Mouse (Mus musculus): ENCODE measurements around the gene Actn2. TPM values are rescaled to one million over a fixed set of nuclear protein-coding genes. Genes with fewer than 3 reads are reported as not detected.

The Actn2 gene
- polyA plus RNA-seq, 1 experiment from 2014 or later: 2.6 TPM

GRCm38 (mm10) chr13:12341447-12341846 is 887 bp upstream of the Actn2 start:
- H3K4me2 ChIP-seq (replicated peaks): peak overlapping the region; percentile 95; the same call in 1 of the 2 replicates

GRCm38 (mm10) chr13:12339446-12339845 is 1.1 kb downstream of the Actn2 start:
- H3K4me2 ChIP-seq (replicated peaks): no peak overlapping the region
- no peaks in the 10 kb centered on the region for H3K36me3 ChIP-seq
- H3K9ac ChIP-seq (replicated peaks): no peak overlapping the region
- no peaks in the 10 kb centered on the region for H3K9me3 ChIP-seq
- no peak for ATAC-seq (replicated peaks)
- no peak overlapping the region for H3K27ac ChIP-seq (replicated peaks)
- no peak overlapping the region for H3K4me3 ChIP-seq
- H3K4me1 ChIP-seq: peaks cover 4% of the 10 kb centered on the region
- H3K27me3 ChIP-seq: no peaks in the 10 kb centered on the region

More at GRCm38 (mm10) chr13:12341447-12341846, 887 bp upstream of the Actn2 start:
- Histone ChIP-seq H3K9ac (replicated peaks) (no peak overlapping the region), H3K27me3 (no peaks in the 10 kb centered on the region), H3K9me3 (no peaks in the 10 kb centered on the region), H3K27ac (replicated peaks) (no peak overlapping the region), H3K4me1 (peaks cover 4% of the 10 kb centered on the region), H3K36me3 (no peaks in the 10 kb centered on the region), H3K4me3 (no peak overlapping the region)
- WGBS: 59% methylated on average over 6 of the region's 6 CpGs
- no peak for ATAC-seq (replicated peaks)

GRCm38 (mm10) chr13:12337752-12338151 is 2.8 kb downstream of the Actn2 start:
- no peak for ATAC-seq (replicated peaks)
- peaks cover 4% of the 10 kb centered on the region for H3K4me1 ChIP-seq
- H3K4me3 ChIP-seq: no peak overlapping the region

GRCm38 (mm10) chr13:12334016-12334415 is 6.5 kb downstream of the Actn2 start:
- Histone ChIP-seq H3K9me3 (no peaks in the 10 kb centered on the region), H3K4me3 (no peak overlapping the region), H3K4me1 (no peaks in the 10 kb centered on the region), H3K27me3 (no peaks in the 10 kb centered on the region), H3K27ac (replicated peaks) (no peak overlapping the region), H3K9ac (replicated peaks) (no peak overlapping the region), H3K4me2 (replicated peaks) (no peak overlapping the region), H3K36me3 (no peaks in the 10 kb centered on the region)
- ATAC-seq (replicated peaks): no peak
- 76% methylated on average over 12 of the region's 12 CpGs for WGBS

More at GRCm38 (mm10) chr13:12337752-12338151, 2.8 kb downstream of the Actn2 start:
- no peaks in the 10 kb centered on the region for H3K9me3 ChIP-seq
- no peak overlapping the region for H3K9ac ChIP-seq (replicated peaks)
- no peak overlapping the region for H3K27ac ChIP-seq (replicated peaks)
- H3K4me2 ChIP-seq (replicated peaks): no peak overlapping the region
- 89% methylated on average over 7 of the region's 7 CpGs for WGBS
- H3K36me3 ChIP-seq: no peaks in the 10 kb centered on the region
- H3K27me3 ChIP-seq: no peaks in the 10 kb centered on the region

- Histone ChIP-seq H3K9ac (replicated peaks) (no peak overlapping the region), H3K9me3 (no peaks in the 10 kb centered on the region), H3K36me3 (no peaks in the 10 kb centered on the region), H3K27ac (replicated peaks) (no peak overlapping the region), H3K27me3 (no peaks in the 10 kb centered on the region), H3K4me1 (no peaks in the 10 kb centered on the region), H3K4me3 (no peak overlapping the region), H3K4me2 (replicated peaks) (no peak overlapping the region)
- ATAC-seq (replicated peaks): peak; percentile 23; the same call in 1 of the 2 replicates
- WGBS: 99% methylated on average over 5 of the region's 5 CpGs
Observed at GRCm38 (mm10) chr13:12331528-12331927, 9.0 kb downstream of the Actn2 start.

GRCm38 (mm10) chr13:12328392-12328791 is 12.2 kb downstream of the Actn2 start:
- no peaks in the 10 kb centered on the region for H3K27me3 ChIP-seq
- H3K9ac ChIP-seq (replicated peaks): no peak overlapping the region
- 90% methylated on average over 4 of the region's 4 CpGs for WGBS
- H3K9me3 ChIP-seq: no peaks in the 10 kb centered on the region
- no peaks in the 10 kb centered on the region for H3K36me3 ChIP-seq
- H3K4me3 ChIP-seq: no peak overlapping the region
- H3K4me2 ChIP-seq (replicated peaks): no peak overlapping the region
- ATAC-seq (replicated peaks): no peak
- H3K4me1 ChIP-seq: no peaks in the 10 kb centered on the region
- no peak overlapping the region for H3K27ac ChIP-seq (replicated peaks)

GRCm38 (mm10) chr13:12327577-12327976 is 13.0 kb downstream of the Actn2 start:
- no peak for ATAC-seq (replicated peaks)
- no peak overlapping the region for H3K9ac ChIP-seq (replicated peaks)
- 94% methylated on average over 6 of the region's 6 CpGs for WGBS
- no peaks in the 10 kb centered on the region for H3K36me3 ChIP-seq
- no peaks in the 10 kb centered on the region for H3K4me1 ChIP-seq
- H3K27me3 ChIP-seq: no peaks in the 10 kb centered on the region
- no peaks in the 10 kb centered on the region for H3K9me3 ChIP-seq
- H3K4me2 ChIP-seq (replicated peaks): no peak overlapping the region
- H3K27ac ChIP-seq (replicated peaks): no peak overlapping the region
- no peak overlapping the region for H3K4me3 ChIP-seq

GRCm38 (mm10) chr13:12323076-12323625 is 17.4 kb downstream of the Actn2 start:
- no peak overlapping the region for H3K27ac ChIP-seq (replicated peaks)
- H3K4me1 ChIP-seq: no peaks in the 10 kb centered on the region
- no peak for ATAC-seq (replicated peaks)
- WGBS: 90% methylated on average over 12 of the region's 12 CpGs
- no peak overlapping the region for H3K4me3 ChIP-seq
- H3K27me3 ChIP-seq: no peaks in the 10 kb centered on the region
- H3K9ac ChIP-seq (replicated peaks): no peak overlapping the region
- H3K4me2 ChIP-seq (replicated peaks): no peak overlapping the region
- H3K36me3 ChIP-seq: no peaks in the 10 kb centered on the region
- H3K9me3 ChIP-seq: no peaks in the 10 kb centered on the region

GRCm38 (mm10) chr13:12320148-12320547 is 20.4 kb downstream of the Actn2 start:
- Histone ChIP-seq H3K4me1 (no peaks in the 10 kb centered on the region), H3K4me3 (no peak overlapping the region), H3K4me2 (replicated peaks) (no peak overlapping the region), H3K27me3 (no peaks in the 10 kb centered on the region), H3K27ac (replicated peaks) (no peak overlapping the region), H3K36me3 (no peaks in the 10 kb centered on the region), H3K9ac (replicated peaks) (no peak overlapping the region), H3K9me3 (no peaks in the 10 kb centered on the region)
- ATAC-seq (replicated peaks): no peak
- WGBS: 78% methylated on average over 2 of the region's 2 CpGs

- no peaks in the 10 kb centered on the region for H3K27me3 ChIP-seq
- no peak for ATAC-seq (replicated peaks)
- WGBS: 85% methylated on average over 5 of the region's 5 CpGs
- H3K9me3 ChIP-seq: no peaks in the 10 kb centered on the region
- no peak overlapping the region for H3K9ac ChIP-seq (replicated peaks)
- H3K27ac ChIP-seq (replicated peaks): no peak overlapping the region
- H3K36me3 ChIP-seq: no peaks in the 10 kb centered on the region
- no peak overlapping the region for H3K4me3 ChIP-seq
- no peaks in the 10 kb centered on the region for H3K4me1 ChIP-seq
- no peak overlapping the region for H3K4me2 ChIP-seq (replicated peaks)
Observed at GRCm38 (mm10) chr13:12318017-12318416, 22.5 kb downstream of the Actn2 start.

- Histone ChIP-seq H3K27ac (replicated peaks) (no peak overlapping the region), H3K4me3 (no peak overlapping the region), H3K9me3 (no peaks in the 10 kb centered on the region), H3K4me1 (peaks cover 1% of the 10 kb centered on the region; the same call in 1 of the 2 replicates), H3K36me3 (no peaks in the 10 kb centered on the region), H3K4me2 (replicated peaks) (no peak overlapping the region), H3K27me3 (no peaks in the 10 kb centered on the region), H3K9ac (replicated peaks) (no peak overlapping the region)
- no peak for ATAC-seq (replicated peaks)
- 74% methylated on average over 6 of the region's 6 CpGs for WGBS
Observed at GRCm38 (mm10) chr13:12317191-12317765, 23.3 kb downstream of the Actn2 start.

- no peak overlapping the region for H3K9ac ChIP-seq (replicated peaks)
- no peak for ATAC-seq (replicated peaks)
- H3K4me2 ChIP-seq (replicated peaks): no peak overlapping the region
- no peaks in the 10 kb centered on the region for H3K9me3 ChIP-seq
- no peak overlapping the region for H3K27ac ChIP-seq (replicated peaks)
- H3K4me3 ChIP-seq: no peak overlapping the region
- WGBS: 96% methylated on average over 6 of the region's 6 CpGs
- peaks cover 7% of the 10 kb centered on the region for H3K4me1 ChIP-seq
- H3K27me3 ChIP-seq: no peaks in the 10 kb centered on the region
- H3K36me3 ChIP-seq: no peaks in the 10 kb centered on the region
Observed at GRCm38 (mm10) chr13:12314173-12314572, 26.4 kb downstream of the Actn2 start.
